Mouse (Mus musculus) erythroblast, embryonic 14.5 days (primary cell): ENCODE measurements around the gene Phykpl.
"Not testable (repeated sequence)": the region's sequence is repeated elsewhere in the genome, so short reads cannot be mapped to it uniquely, and the experiment has no call there.

Source experiments
- GATA1 ChIP-seq: IDR thresholded peaks from 2 replicates; pipeline ENCODE4 v1.6.1; 2012; ENCODE audit warnings: low read length, inconsistent platforms, mixed read lengths
- TAL1 ChIP-seq: IDR thresholded peaks from 3 replicates; pipeline ENCODE4 v1.6.1; 2012; ENCODE audit warnings: low read length, inconsistent platforms, mixed read lengths

DNA sequence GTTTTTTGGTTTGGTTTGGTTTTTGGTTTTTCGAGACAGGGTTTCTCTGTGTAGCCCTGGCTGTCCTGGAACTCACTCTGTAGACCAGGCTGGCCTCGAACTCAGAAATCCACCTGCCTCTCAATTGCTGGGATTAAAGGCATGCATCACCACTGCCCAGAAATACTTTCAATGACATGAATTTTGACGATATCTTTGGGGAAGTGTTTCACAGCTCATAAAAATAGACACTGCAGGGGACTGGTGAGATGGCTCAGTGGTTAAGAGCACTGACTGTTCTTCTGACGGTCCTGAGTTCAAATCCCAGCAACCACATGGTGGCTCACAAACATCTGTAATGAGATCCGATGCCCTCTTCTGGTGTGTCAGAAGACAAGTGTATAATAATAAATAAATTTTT, 25.4 kb downstream of the Phykpl start:
- not testable (repeated sequence) for TF ChIP-seq TAL1, GATA1
